Mouse (Mus musculus) heart, adult 2 months (tissue): Measurements from ENCODE around the gene Map3k12. TPM values are rescaled to one million over a fixed set of nuclear protein-coding genes. Genes with fewer than 3 reads are reported as not detected.

ENCODE experiments used
- DNase-seq, 2 experiments: peaks; one replicate each; pipeline ENCODE4 v3.0.0; 2021
- H3K27ac ChIP-seq: fragments of 200-600 bp; 2 replicates; pipeline ENCODE4 v1.8.1; 2022
- H3K27me3 ChIP-seq: fragments of 200-500 bp; 2 replicates; pipeline ENCODE4 v1.6.1; 2012; ENCODE audit warnings: mild to moderate bottlenecking, low read length, inconsistent platforms, mixed read lengths; ENCODE audit not compliant: control insufficient read depth, insufficient read depth
- H3K36me3 ChIP-seq: fragments of 200-500 bp; 2 replicates; pipeline ENCODE4 v1.6.1; 2012; ENCODE audit warnings: low read length, inconsistent platforms; ENCODE audit not compliant: control insufficient read depth, insufficient read depth
- H3K4me1 ChIP-seq: fragments of 200-500 bp; 2 replicates; pipeline ENCODE4 v1.6.1; 2011; ENCODE audit warnings: low read length; ENCODE audit not compliant: control insufficient read depth, insufficient read depth
- H3K4me3 ChIP-seq: fragments of 200-600 bp; 2 replicates; pipeline ENCODE4 v1.8.1; 2022
- H3K79me2 ChIP-seq: fragments of 200-500 bp; replicated peaks from 2 replicates; pipeline ENCODE4 v1.6.1; 2012; ENCODE audit warnings: mild to moderate bottlenecking, inconsistent platforms, low read length, moderate library complexity, mixed read lengths; ENCODE audit not compliant: control insufficient read depth, insufficient read depth
- H3K9ac ChIP-seq: fragments of 200-500 bp; 2 replicates; pipeline ENCODE4 v1.6.1; 2012; ENCODE audit warnings: low read depth, mild to moderate bottlenecking, control low read depth, inconsistent platforms, low read length, mixed read lengths
- CTCF ChIP-seq: fragments of 200-600 bp; IDR thresholded peaks from 2 replicates; pipeline ENCODE4 v1.8.1; 2022; ENCODE audit warnings: antibody characterized with exemption, mild to moderate bottlenecking, moderate library complexity
- EP300 ChIP-seq: fragments of 200-500 bp; IDR thresholded peaks from 2 replicates; pipeline ENCODE4 v1.6.1; 2011; ENCODE audit warnings: low read depth, low read length, control low read depth; ENCODE audit not compliant: insufficient read depth
- POLR2A ChIP-seq: fragments of 200-500 bp; IDR thresholded peaks from 2 replicates; pipeline ENCODE4 v1.6.1; 2011; ENCODE audit warnings: mild to moderate bottlenecking, low read depth, low read length, control low read depth; ENCODE audit not compliant: insufficient read depth
- WGBS: fragments of 180-500 bp; shearing (Covaris S2); methylation state at CpG from one replicate; pipeline ENCODE4 v1.1.7; 2018; 5-methylcytosine and 5-hydroxymethylcytosine counted together
- intact Hi-C: fragments of 180-260 bp; cut with DNase I; formaldehyde crosslinking; loops from one replicate; pipeline ENCODE4 v1.15.1; 2025
- polyA plus RNA-seq: library from polyadenylated mRNA; depleted of rRNA; stranded (reverse); fragments of >200 nt; gene quantifications from 2 replicates; pipeline ENCODE4 v1.2.3, GENCODE M21; 2012
- total RNA-seq, 2 experiments: library from RNA; stranded (reverse); gene quantifications; 2 replicates each; pipeline ENCODE4 v1.2.3; 2021

Gene Map3k12
- total and polyA plus RNA-seq, 3 experiments, result 2.1 to 4.1 (median 2.4) TPM

DNA sequence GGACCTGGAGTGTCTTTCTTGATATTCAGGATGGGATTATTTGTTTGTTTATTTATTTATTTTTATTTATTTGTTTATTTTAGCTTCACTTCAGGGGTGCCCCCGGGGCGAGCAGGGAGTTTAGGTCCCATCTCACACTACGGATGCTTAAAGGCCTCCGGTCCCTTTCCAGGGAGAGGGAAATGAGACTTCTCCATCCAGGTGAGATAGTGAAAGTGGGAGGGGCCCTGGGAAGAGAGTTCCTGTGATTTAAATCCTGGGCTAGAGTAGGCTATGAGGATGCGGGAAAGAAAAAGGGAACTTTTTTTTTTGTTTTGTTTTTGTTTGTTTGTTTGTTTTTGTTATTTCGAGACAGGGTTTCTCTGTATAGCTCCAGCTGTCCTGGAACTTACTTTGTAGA is 57.5 kb downstream of the Map3k12 start:
- peak overlapping the region; percentile 80 for H3K27ac ChIP-seq
- WGBS, result 18% methylated on average over 6 of the region's 6 CpGs
- peaks cover 7% of the 10 kb centered on the region; the same call in 1 of the 2 replicates for H3K4me1 ChIP-seq
- H3K36me3 ChIP-seq, result no peaks in the 10 kb centered on the region
- peak overlapping the region; percentile 59 for H3K4me3 ChIP-seq
- H3K79me2 ChIP-seq, result no peaks in the 10 kb centered on the region
- H3K9ac ChIP-seq, result no peak overlapping the region; the same call in 1 of the 2 replicates
- DNase-seq, result no peak
- intact Hi-C loops, result no loop called here
- TF ChIP-seq CTCF (no peak), POLR2A (no peak), EP300 (no peak)
- H3K27me3 ChIP-seq, result no peaks in the 10 kb centered on the region

DNA sequence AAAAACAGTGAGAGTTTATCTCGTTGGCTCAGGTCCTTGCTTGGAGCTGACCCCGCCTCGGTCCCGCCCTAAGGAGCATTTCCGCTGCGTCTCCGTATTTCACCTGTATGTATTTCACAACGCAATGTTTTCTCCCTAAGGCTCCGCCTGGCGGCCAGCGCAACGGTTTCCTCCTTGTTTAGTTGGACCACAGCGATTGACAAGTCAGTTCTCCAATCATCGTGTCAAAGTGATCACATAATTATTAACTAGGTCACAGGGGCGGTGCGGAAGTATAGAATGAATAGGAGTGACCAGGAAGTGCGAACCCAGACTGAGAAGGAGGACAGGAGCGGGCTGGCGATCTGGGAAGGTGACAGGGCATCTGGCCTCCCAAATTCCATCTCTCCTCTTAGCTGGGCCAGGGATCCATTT is 58.0 kb downstream of the Map3k12 start, which contains the start of gene Prr13:
Gene Prr13 (plus strand): TSS at position 125 of the 414 bp plus-strand sequence.
- intact Hi-C loops, result no loop called here
- WGBS, result 1% methylated on average over 19 of the region's 19 CpGs

DNA sequence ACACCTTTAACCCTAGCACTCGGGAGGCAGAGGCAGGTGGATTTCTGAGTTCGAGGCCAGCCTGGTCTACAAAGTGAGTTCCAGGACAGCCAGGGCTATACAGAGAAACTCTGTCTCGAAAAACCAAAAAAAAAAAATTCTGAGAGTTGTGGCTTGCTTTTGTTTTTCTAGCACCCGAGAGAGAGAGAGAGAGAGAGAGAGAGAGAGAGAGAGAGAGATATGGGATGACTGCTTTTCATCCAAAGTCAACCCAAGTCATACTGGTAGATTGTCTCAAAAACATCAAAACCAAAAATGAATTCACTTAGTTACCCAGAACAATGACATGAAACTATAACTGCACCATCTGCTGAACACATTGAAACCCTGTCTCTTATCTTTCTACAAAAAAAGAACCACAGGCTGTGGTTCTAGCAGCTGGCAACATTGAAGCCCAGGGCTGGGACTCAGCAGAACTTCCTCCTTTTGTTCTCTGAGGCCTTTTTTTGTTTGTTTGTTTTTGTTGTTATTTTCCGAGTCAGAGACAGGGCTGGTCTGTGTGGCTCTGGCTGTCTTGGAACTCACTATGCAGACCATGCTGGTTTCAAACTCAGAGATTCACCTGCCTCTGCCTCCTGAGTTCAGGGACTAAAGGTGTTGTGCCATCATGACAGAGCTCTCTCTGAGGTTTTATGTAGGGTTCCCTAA is 58.7 kb downstream of the Map3k12 start:
- H3K36me3 ChIP-seq, result no peaks in the 10 kb centered on the region
- WGBS, result 49% methylated on average over 5 of the region's 5 CpGs
- intact Hi-C loops, result no loop called here
- H3K4me3 ChIP-seq, result peak overlapping the region; percentile 59
- no peak for TF ChIP-seq POLR2A
- TF ChIP-seq EP300, result peak; percentile 69; the same call in 1 of the 2 replicates
- TF ChIP-seq CTCF, result no peak
- H3K79me2 ChIP-seq, result no peaks in the 10 kb centered on the region
- no peaks in the 10 kb centered on the region for H3K27me3 ChIP-seq
- H3K9ac ChIP-seq, result no peak overlapping the region
- H3K4me1 ChIP-seq, result peaks cover 7% of the 10 kb centered on the region; the same call in 1 of the 2 replicates
- H3K27ac ChIP-seq, result peak overlapping the region; percentile 80
- DNase-seq, result peak; percentile 43 to 51

More for the DNA sequence above, 58.0 kb downstream of the Map3k12 start, which contains the start of gene Prr13:
- peak within 1 kb of the TSS; percentile 59 for H3K4me3 ChIP-seq
- H3K27me3 ChIP-seq, result no peaks in the 10 kb centered on the region
- peak within 1 kb of the TSS; percentile 56 for H3K9ac ChIP-seq
- H3K4me1 ChIP-seq, result peaks cover 7% of the 10 kb centered on the region; the same call in 1 of the 2 replicates
- TF ChIP-seq CTCF (peak; percentile 84), EP300 (peak; percentile 87), POLR2A (peak; percentile 89)
- no peaks in the 10 kb centered on the region for H3K79me2 ChIP-seq
- no peaks in the 10 kb centered on the region for H3K36me3 ChIP-seq
- peak within 1 kb of the TSS; percentile 80 for H3K27ac ChIP-seq
- DNase-seq, result peak; percentile 88 to 92

DNA sequence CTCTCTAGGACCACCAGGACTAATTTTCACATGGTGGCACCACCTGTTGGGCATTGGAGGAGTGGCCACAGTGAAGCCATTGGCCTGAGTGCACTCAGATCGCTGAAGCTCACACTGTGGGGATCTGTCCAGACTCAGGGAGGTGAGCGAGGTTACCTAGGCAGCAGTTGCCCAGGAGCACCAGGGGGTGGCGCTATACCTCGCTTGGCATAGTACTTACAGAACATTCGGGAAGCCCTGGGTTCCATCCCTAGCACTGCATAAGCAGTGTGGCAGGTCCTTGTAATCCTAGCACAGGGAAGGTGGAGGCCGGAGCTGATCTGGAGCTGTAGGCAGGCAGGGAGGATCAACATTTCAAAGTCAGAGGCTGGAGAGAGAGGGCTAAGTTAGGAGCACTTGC is 60.9 kb downstream of the Map3k12 start:
- no peak overlapping the region for H3K27ac ChIP-seq
- no peaks in the 10 kb centered on the region for H3K79me2 ChIP-seq
- 49% methylated on average over 6 of the region's 6 CpGs for WGBS
- H3K27me3 ChIP-seq, result no peaks in the 10 kb centered on the region
- intact Hi-C loops, result no loop called here
- H3K9ac ChIP-seq, result no peak overlapping the region
- H3K4me1 ChIP-seq, result peaks cover 3% of the 10 kb centered on the region; the same call in 1 of the 2 replicates
- H3K4me3 ChIP-seq, result no peak overlapping the region
- H3K36me3 ChIP-seq, result no peaks in the 10 kb centered on the region
- peak; percentile 57 for TF ChIP-seq CTCF
- no peak for TF ChIP-seq POLR2A
- DNase-seq, result no peak

DNA sequence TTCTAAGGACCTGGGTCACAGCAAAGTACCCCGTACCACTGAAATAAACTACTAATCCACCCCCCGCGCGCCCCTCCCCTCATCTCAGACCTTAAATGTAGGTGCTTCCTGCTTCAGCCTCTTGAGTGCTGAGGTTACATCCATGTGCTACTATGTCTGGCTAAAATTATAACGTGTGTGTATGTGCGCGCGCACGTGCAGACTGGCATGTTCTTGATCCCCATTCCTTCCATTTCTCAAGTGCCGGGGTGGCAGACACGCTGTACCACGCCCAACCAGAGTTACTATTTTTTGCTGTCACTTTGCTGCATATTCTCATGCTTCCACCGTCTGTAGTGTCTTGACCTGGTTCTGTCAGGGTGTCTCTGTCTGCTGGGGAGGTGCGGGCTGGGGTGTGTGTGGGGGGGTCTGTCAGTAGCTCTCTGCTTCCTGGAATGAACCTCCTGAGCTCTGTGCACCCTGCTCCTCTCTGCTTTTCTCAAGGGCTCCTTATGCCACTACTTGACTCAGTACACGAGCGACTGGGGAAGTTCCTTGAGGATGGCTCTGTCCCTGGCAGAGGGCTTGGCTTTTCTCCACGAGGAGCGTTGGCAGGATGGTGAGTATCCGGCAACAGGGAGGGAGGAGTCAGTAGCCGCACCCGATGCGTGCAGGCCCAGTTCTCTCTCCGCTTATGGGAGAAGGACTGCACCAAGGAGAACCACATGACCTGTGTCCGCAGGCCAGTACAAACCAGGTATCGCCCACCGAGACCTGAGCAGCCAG is 65.0 kb downstream of the Map3k12 start:
- intact Hi-C loops, result no loop called here
- 67% methylated on average over 26 of the region's 26 CpGs for WGBS
- Histone ChIP-seq H3K4me3 (no peak overlapping the region), H3K27me3 (no peaks in the 10 kb centered on the region), H3K4me1 (no peaks in the 10 kb centered on the region; the same call in 1 of the 2 replicates), H3K79me2 (no peaks in the 10 kb centered on the region), H3K27ac (no peak overlapping the region), H3K9ac (no peak overlapping the region), H3K36me3 (no peaks in the 10 kb centered on the region)
- no peak for DNase-seq
- no peak for TF ChIP-seq EP300
- no peak for TF ChIP-seq POLR2A
- no peak for TF ChIP-seq CTCF

DNA sequence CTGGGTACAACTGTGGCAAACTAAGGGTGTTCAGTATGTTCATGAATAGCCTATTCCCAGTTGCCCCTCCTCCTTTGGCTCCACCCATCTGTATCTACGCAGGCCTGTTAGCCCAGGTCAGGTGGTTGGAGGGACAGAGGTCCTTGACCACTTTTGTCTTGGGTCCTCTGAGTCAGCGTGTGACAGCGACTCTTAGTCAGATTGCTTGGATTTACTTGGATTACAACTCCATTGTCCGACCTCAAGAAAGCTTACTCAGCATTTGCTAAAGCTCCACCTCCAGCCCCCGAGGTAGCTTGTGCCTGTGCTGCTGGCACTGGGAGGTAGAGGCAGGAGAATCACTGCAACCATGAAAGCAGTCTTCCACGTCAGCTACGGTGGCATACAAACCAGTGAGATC is 65.9 kb downstream of the Map3k12 start:
- no peak overlapping the region for H3K4me3 ChIP-seq
- 39% methylated on average over 7 of the region's 7 CpGs for WGBS

More for the DNA sequence above, 65.9 kb downstream of the Map3k12 start:
- no peak overlapping the region for H3K27ac ChIP-seq
- H3K4me1 ChIP-seq, result no peaks in the 10 kb centered on the region; the same call in 1 of the 2 replicates
- no peaks in the 10 kb centered on the region for H3K27me3 ChIP-seq
- H3K36me3 ChIP-seq, result no peaks in the 10 kb centered on the region
- intact Hi-C loops, result no loop called here
- TF ChIP-seq EP300, result no peak
- no peak for TF ChIP-seq POLR2A
- TF ChIP-seq CTCF, result no peak
- H3K79me2 ChIP-seq, result no peaks in the 10 kb centered on the region
- no peak overlapping the region for H3K9ac ChIP-seq
- DNase-seq, result no peak
